In the genomic region with DNA sequence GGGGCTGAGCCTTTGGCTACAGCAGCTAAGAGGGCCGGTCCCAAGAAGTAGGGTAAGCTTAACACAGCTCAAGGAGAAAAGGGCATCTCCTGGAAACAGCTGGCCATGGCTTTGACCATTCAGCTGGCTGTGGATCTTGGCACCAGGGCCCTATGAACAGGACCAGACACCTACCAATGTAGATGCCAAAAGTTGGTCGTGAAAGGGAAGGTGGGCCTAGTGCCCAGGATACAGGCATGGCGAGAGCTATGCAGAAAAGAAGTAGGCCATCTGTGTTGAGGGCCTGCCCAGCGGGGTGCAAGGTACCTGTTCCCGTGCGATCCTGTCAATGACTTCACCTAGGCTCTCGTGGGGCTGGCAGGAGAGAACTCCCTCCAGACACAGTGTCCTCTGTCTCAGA, we compare ENCODE assay signal across 28 mouse cellular contexts. TPM values are rescaled to one million over a fixed set of nuclear protein-coding genes. Genes with fewer than 3 reads are reported as not detected.
A peak's percentile ranks its signal among the peaks of the same experiment; 100 is the strongest.
DNase-seq lines count a peak whose midpoint lies in the region; ATAC-seq and TF ChIP-seq lines count a peak whose summit lies in the region.
"Had no signal": no experiment of that assay in that cellular context is flagged by ENCODE, and none has a peak within 500 bp of the region (broad histone marks: within the 10 kb centered on the region; RNA-seq: fewer than 3 reads in every experiment).

No protein-coding gene starts in this region.

- no peak overlapping the region for H3K9ac ChIP-seq in heart, embryonic 12.5 days
- no peak overlapping the region for H3K9ac ChIP-seq in midbrain, postnatal 0 days (replicated peaks; ENCODE audit: low read length, poor library complexity, severe bottlenecking)
- H3K9ac ChIP-seq: embryonic facial prominence, embryonic 12.5 days; forebrain, postnatal 0 days; heart, embryonic 15.5 days; limb, embryonic 13.5 days; liver, embryonic 12.5 days; midbrain, embryonic 12.5 days; neural tube, embryonic 12.5 days had no signal

- no peaks in the 10 kb centered on the region for H3K27me3 ChIP-seq in heart, embryonic 12.5 days (replicated peaks)
- H3K27me3 ChIP-seq in midbrain, postnatal 0 days (ENCODE audit: insufficient read depth, low read length), result no peaks in the 10 kb centered on the region
- H3K27me3 ChIP-seq: embryonic facial prominence, embryonic 12.5 days; heart, embryonic 15.5 days; limb, embryonic 13.5 days; neural tube, embryonic 12.5 days had no signal

- no peak for TF ChIP-seq CTCF in midbrain, postnatal 0 days (IDR thresholded peaks at IDR 0.05)

- peaks cover 21% of the 10 kb centered on the region for H3K36me3 ChIP-seq in heart, embryonic 12.5 days
- no peaks in the 10 kb centered on the region for H3K36me3 ChIP-seq in midbrain, postnatal 0 days (ENCODE audit: insufficient read depth, low read length)
- H3K36me3 ChIP-seq: embryonic facial prominence, embryonic 12.5 days; G1E; heart, embryonic 15.5 days; limb, embryonic 13.5 days; liver, embryonic 12.5 days; midbrain, embryonic 12.5 days; neural tube, embryonic 12.5 days had no signal

- ATAC-seq in heart, embryonic 12.5 days (ENCODE audit: insufficient number of reproducible peaks, low FRiP score), result no peak
- ATAC-seq in midbrain, postnatal 0 days (ENCODE audit: low FRiP score), result no peak
- ATAC-seq: forebrain, postnatal 0 days; intestine, postnatal 0 days; liver, embryonic 12.5 days; Patski had no signal

- no peaks in the 10 kb centered on the region for H3K9me3 ChIP-seq in heart, embryonic 12.5 days (replicated peaks)
- H3K9me3 ChIP-seq in midbrain, postnatal 0 days (ENCODE audit: low read length), result no peaks in the 10 kb centered on the region
- H3K9me3 ChIP-seq: embryonic facial prominence, embryonic 12.5 days; G1E; heart, embryonic 15.5 days; limb, embryonic 13.5 days; liver, embryonic 12.5 days; midbrain, embryonic 12.5 days; neural tube, embryonic 12.5 days had no signal

- H3K4me3 ChIP-seq in heart, embryonic 12.5 days, result no peak overlapping the region
- H3K4me3 ChIP-seq in midbrain, postnatal 0 days (ENCODE audit: low read depth, low read length), result no peak overlapping the region
- H3K4me3 ChIP-seq: embryonic facial prominence, embryonic 12.5 days; heart, embryonic 15.5 days; limb, embryonic 13.5 days; liver, embryonic 12.5 days; midbrain, embryonic 12.5 days; neural tube, embryonic 12.5 days had no signal

- 78% methylated on average over 7 of the region's 7 CpGs for WGBS in heart, embryonic 12.5 days
- 87% methylated on average over 7 of the region's 7 CpGs for WGBS in midbrain, postnatal 0 days

- H3K4me1 ChIP-seq in heart, embryonic 12.5 days (replicated peaks), result no peaks in the 10 kb centered on the region; the same call in 1 of the 2 replicates
- H3K4me1 ChIP-seq in midbrain, postnatal 0 days (ENCODE audit: insufficient read depth, low read length), result no peaks in the 10 kb centered on the region
- H3K4me1 ChIP-seq: embryonic facial prominence, embryonic 12.5 days; heart, embryonic 15.5 days; limb, embryonic 13.5 days; liver, embryonic 12.5 days; midbrain, embryonic 12.5 days; neural tube, embryonic 12.5 days had no signal

- H3K27ac ChIP-seq in heart, embryonic 12.5 days (ENCODE audit: poor library complexity, severe bottlenecking), result no peak overlapping the region
- no peak overlapping the region for H3K27ac ChIP-seq in midbrain, postnatal 0 days (ENCODE audit: low read depth, low read length)
- H3K27ac ChIP-seq: embryonic facial prominence, embryonic 12.5 days; heart, embryonic 15.5 days; limb, embryonic 13.5 days; liver, embryonic 12.5 days; midbrain, embryonic 12.5 days; neural tube, embryonic 12.5 days had no signal

- H3K4me2 ChIP-seq in heart, embryonic 12.5 days, result no peak overlapping the region
- no peak overlapping the region for H3K4me2 ChIP-seq in midbrain, postnatal 0 days (ENCODE audit: low read depth, low read length, poor library complexity, severe bottlenecking)
- H3K4me2 ChIP-seq: embryonic facial prominence, embryonic 12.5 days; heart, embryonic 15.5 days; limb, embryonic 13.5 days; liver, embryonic 12.5 days; midbrain, embryonic 12.5 days; neural tube, embryonic 12.5 days had no signal

- DNase-seq in cerebellum, postnatal 25 days, result peak; percentile 32 to 55
- no peak for DNase-seq in cerebellum, adult 11-12 months
- peak; percentile 45 for DNase-seq in heart, adult 8-10 months (ENCODE audit: low spot score)
- peak; percentile 74 for DNase-seq in gastrocnemius, postnatal 25 days
- no peak for DNase-seq in midbrain, postnatal 0 days (ENCODE audit: low spot score)
- DNase-seq in layer of hippocampus, adult 9-11 months, result no peak
- DNase-seq: adrenal gland, postnatal 36 days; cerebellum, adult 11 months; forebrain, postnatal 0 days; kidney, postnatal 25 days; lung, adult 18-20 months; lung, postnatal 14 days; retina, postnatal 1 day; right cerebral cortex, postnatal 25 days had no signal

RNA-seq across cellular contexts. Expression of gene Prkag3, which starts 8.2 kb away (rescaled TPM):
- total RNA-seq in heart, adult 8-10 months (2022), result 1 to 10 TPM; 1.6 to 4.1 (median 2.2) TPM
- polyA plus RNA-seq in heart, embryonic 12.5 days (2016; fragmentation: Nextera tagmentation; extraction: Ambion mirVana), result 6.0 and 7.2 TPM in 2 replicates
- total RNA-seq in gastrocnemius, postnatal 25 days (2021), result 10 to 100 TPM; 54.4 to 93.4 TPM
- total RNA-seq in midbrain, postnatal 0 days (2014; rRNA removed), result 0.11 TPM in 1 of 2 replicates, not detected in the other
- polyA plus RNA-seq in midbrain, postnatal 0 days (2015; fragmentation: Nextera tagmentation; extraction: Ambion mirVana), result 0.09 TPM in 1 of 2 replicates, not detected in the other
- total RNA-seq: forebrain, postnatal 0 days; G1E; left cerebral cortex, postnatal 14 days; megakaryocyte, adult 5-6 weeks; monocyte, adult 5-6 weeks had no signal
- polyA plus RNA-seq: forebrain, postnatal 0 days; G1E; liver, embryonic 12.5 days; midbrain, embryonic 12.5 days; Patski had no signal

RNA-seq across cellular contexts. Expression of gene Cyp27a1, which starts 27.5 kb away (rescaled TPM):
- 10 to 100 TPM; 11.3 to 20.8 (median 16.6) TPM for total RNA-seq in heart, adult 8-10 months (2022)
- 13.5 and 13.8 TPM in 2 replicates for polyA plus RNA-seq in heart, embryonic 12.5 days (2016; fragmentation: Nextera tagmentation; extraction: Ambion mirVana)
- total RNA-seq in gastrocnemius, postnatal 25 days (2021), result 10 to 100 TPM; 32.4 to 36.4 TPM
- 4.4 TPM in 2 replicates for total RNA-seq in midbrain, postnatal 0 days (2014; rRNA removed)
- 2.3 and 2.6 TPM in 2 replicates for polyA plus RNA-seq in midbrain, postnatal 0 days (2015; fragmentation: Nextera tagmentation; extraction: Ambion mirVana)
- total RNA-seq: CH12.LX had no signal
- polyA plus RNA-seq: G1E, Patski had no signal

RNA-seq across cellular contexts. Expression of gene Wnt6, which starts 30.8 kb away (rescaled TPM):
- total RNA-seq in heart, adult 8-10 months (2022), result under 1 TPM; 0.16 to 0.69 (median 0.26) TPM
- polyA plus RNA-seq in heart, embryonic 12.5 days (2016; fragmentation: Nextera tagmentation; extraction: Ambion mirVana), result 0.41 and 1.3 TPM in 2 replicates
- total RNA-seq in gastrocnemius, postnatal 25 days (2021), result under 1 TPM; 0.46 TPM
- 6.2 and 8.4 TPM in 2 replicates for total RNA-seq in midbrain, postnatal 0 days (2014; rRNA removed)
- polyA plus RNA-seq in midbrain, postnatal 0 days (2015; fragmentation: Nextera tagmentation; extraction: Ambion mirVana), result 6.3 and 6.6 TPM in 2 replicates
- total RNA-seq: G1E had no signal
- polyA plus RNA-seq: G1E, Patski had no signal

RNA-seq across cellular contexts. Expression of gene Wnt10a, which starts 50.5 kb away (rescaled TPM):
- total RNA-seq in heart, adult 8-10 months (2022), result not detected
- 0.28 TPM in 1 of 2 replicates, not detected in the other for polyA plus RNA-seq in heart, embryonic 12.5 days (2016; fragmentation: Nextera tagmentation; extraction: Ambion mirVana)
- not detected for total RNA-seq in gastrocnemius, postnatal 25 days (2021)
- 0.09 and 0.82 TPM in 2 replicates for total RNA-seq in midbrain, postnatal 0 days (2014; rRNA removed)
- 0.10 and 0.38 TPM in 2 replicates for polyA plus RNA-seq in midbrain, postnatal 0 days (2015; fragmentation: Nextera tagmentation; extraction: Ambion mirVana)
- total RNA-seq: megakaryocyte, adult 5-6 weeks; monocyte, adult 5-6 weeks had no signal
- polyA plus RNA-seq: G1E; heart, embryonic 15.5 days; intestine, postnatal 0 days; liver, embryonic 12.5 days; Patski had no signal

Comparison
In these comparisons a context has a peak if more than half of its experiments do, and no peak if none do; other contexts are left out.
1. DNase-seq: peak in cerebellum, postnatal 25 days (2 of 2), heart, adult 8-10 months (single experiment) and gastrocnemius, postnatal 25 days (single experiment); none in cerebellum, adult 11-12 months (single experiment), midbrain, postnatal 0 days (single experiment) and layer of hippocampus, adult 9-11 months (single experiment).
2. RNA of gene Prkag3, which starts 8.2 kb away (total RNA-seq): 54.4 to 93.4 TPM in gastrocnemius, postnatal 25 days; 1.6 to 4.1 TPM in heart, adult 8-10 months and 0.11 TPM in midbrain, postnatal 0 days; every median in the first group is over 10 times any median in the second.